Mouse (Mus musculus) ES-Bruce4 (cell line): ENCODE measurements around the gene Nfasc. TPM values are rescaled to one million over a fixed set of nuclear protein-coding genes. Genes with fewer than 3 reads are reported as not detected.

Experiments
- H3K27ac ChIP-seq: 2 replicates; pipeline ENCODE4 v1.5.1; 2012; ENCODE audit warnings: low read length, inconsistent platforms; ENCODE audit not compliant: insufficient read depth
- H3K27me3 ChIP-seq: 2 replicates; pipeline ENCODE4 v1.6.1; 2012; ENCODE audit warnings: mild to moderate bottlenecking, low read length, inconsistent platforms; ENCODE audit not compliant: control insufficient read depth, poor library complexity, insufficient read depth, severe bottlenecking
- H3K36me3 ChIP-seq: 2 replicates; pipeline ENCODE4 v1.6.1; 2012; ENCODE audit warnings: inconsistent platforms, mild to moderate bottlenecking, low read length, moderate library complexity; ENCODE audit not compliant: control insufficient read depth, poor library complexity, insufficient read depth, severe bottlenecking
- H3K4me1 ChIP-seq: one replicate; pipeline ENCODE4 v1.8.1; 2011; ENCODE audit warnings: low read length; ENCODE audit not compliant: control insufficient read depth, insufficient read depth
- H3K4me3 ChIP-seq: 2 replicates; pipeline ENCODE4 v1.5.1; 2011; ENCODE audit warnings: low read depth, mild to moderate bottlenecking, low read length
- H3K9ac ChIP-seq: 2 replicates; pipeline ENCODE4 v1.6.1; 2012; ENCODE audit warnings: low read depth, mild to moderate bottlenecking, inconsistent platforms; ENCODE audit not compliant: poor library complexity, severe bottlenecking
- H3K9me3 ChIP-seq: replicated peaks from 2 replicates; pipeline ENCODE4 v1.6.1; 2012; ENCODE audit warnings: mild to moderate bottlenecking, low read length, inconsistent platforms; ENCODE audit not compliant: control insufficient read depth, poor library complexity, insufficient read depth, severe bottlenecking
- CTCF ChIP-seq: IDR thresholded peaks from one replicate; pipeline ENCODE4 v1.8.1; 2011; ENCODE audit warnings: low read depth, low read length
- EP300 ChIP-seq: IDR thresholded peaks from 2 replicates; pipeline ENCODE4 v1.6.1; 2011; ENCODE audit warnings: low read depth, low read length; ENCODE audit not compliant: insufficient read depth
- POLR2A ChIP-seq: IDR thresholded peaks from one replicate; pipeline ENCODE4 v1.8.1; 2011; ENCODE audit warnings: low read length; ENCODE audit not compliant: insufficient read depth
- polyA plus RNA-seq: library from polyadenylated mRNA; stranded (reverse); fragments of >200 nt; gene quantifications from 2 replicates; pipeline ENCODE4 v1.2.4, GENCODE M21; 2011; ENCODE audit warnings: low read depth; ENCODE audit not compliant: missing spikeins, insufficient read depth, insufficient read length

Nfasc gene
- polyA plus RNA-seq, 1 experiment: 11.0 TPM

GRCm38 (mm10) chr1:132541824-132542599 is 199.6 kb downstream of the Nfasc start:
- peak overlapping the region; percentile 19; the same call in 1 of the 2 replicates for H3K9ac ChIP-seq
- H3K27me3 ChIP-seq: no peaks in the 10 kb centered on the region
- no peaks in the 10 kb centered on the region for H3K4me1 ChIP-seq
- H3K27ac ChIP-seq: no peak overlapping the region
- peak overlapping the region; percentile 58 for H3K4me3 ChIP-seq
- no peak for TF ChIP-seq EP300
- TF ChIP-seq CTCF: no peak
- TF ChIP-seq POLR2A: no peak
- H3K9me3 ChIP-seq: no peaks in the 10 kb centered on the region
- no peaks in the 10 kb centered on the region for H3K36me3 ChIP-seq

- no peak overlapping the region for H3K27ac ChIP-seq
- H3K27me3 ChIP-seq: no peaks in the 10 kb centered on the region
- no peak for TF ChIP-seq POLR2A
- no peak for TF ChIP-seq CTCF
- TF ChIP-seq EP300: no peak
- H3K4me1 ChIP-seq: no peaks in the 10 kb centered on the region
- no peaks in the 10 kb centered on the region for H3K36me3 ChIP-seq
- H3K9ac ChIP-seq: no peak overlapping the region
- H3K4me3 ChIP-seq: peak overlapping the region; percentile 31
- H3K9me3 ChIP-seq: no peaks in the 10 kb centered on the region
Measured at GRCm38 (mm10) chr1:132541171-132541823, 200.3 kb downstream of the Nfasc start.

- no peaks in the 10 kb centered on the region for H3K36me3 ChIP-seq
- H3K27ac ChIP-seq: no peak overlapping the region
- TF ChIP-seq POLR2A: no peak
- no peak for TF ChIP-seq EP300
- TF ChIP-seq CTCF: no peak
- no peaks in the 10 kb centered on the region for H3K27me3 ChIP-seq
- H3K4me1 ChIP-seq: no peaks in the 10 kb centered on the region
- H3K9me3 ChIP-seq: no peaks in the 10 kb centered on the region
- no peak overlapping the region for H3K4me3 ChIP-seq
- no peak overlapping the region for H3K9ac ChIP-seq
Measured at GRCm38 (mm10) chr1:132540701-132541100, 200.9 kb downstream of the Nfasc start.

- no peaks in the 10 kb centered on the region for H3K27me3 ChIP-seq
- H3K4me1 ChIP-seq: no peaks in the 10 kb centered on the region
- no peaks in the 10 kb centered on the region for H3K9me3 ChIP-seq
Measured at GRCm38 (mm10) chr1:132537736-132538135, 203.9 kb downstream of the Nfasc start.

GRCm38 (mm10) chr1:132536416-132536815 is 205.2 kb downstream of the Nfasc start:
- no peaks in the 10 kb centered on the region for H3K36me3 ChIP-seq
- H3K4me3 ChIP-seq: no peak overlapping the region
- no peak for TF ChIP-seq EP300
- TF ChIP-seq POLR2A: no peak
- no peak for TF ChIP-seq CTCF
- no peaks in the 10 kb centered on the region for H3K9me3 ChIP-seq
- no peak overlapping the region for H3K9ac ChIP-seq
- H3K27ac ChIP-seq: no peak overlapping the region
- no peaks in the 10 kb centered on the region for H3K4me1 ChIP-seq
- no peaks in the 10 kb centered on the region for H3K27me3 ChIP-seq

More at GRCm38 (mm10) chr1:132537736-132538135, 203.9 kb downstream of the Nfasc start:
- no peak overlapping the region for H3K9ac ChIP-seq
- no peak overlapping the region for H3K4me3 ChIP-seq
- no peak overlapping the region for H3K27ac ChIP-seq
- TF ChIP-seq EP300: no peak
- TF ChIP-seq CTCF: no peak
- H3K36me3 ChIP-seq: no peaks in the 10 kb centered on the region

- Histone ChIP-seq H3K27me3 (no peaks in the 10 kb centered on the region), H3K9ac (no peak overlapping the region), H3K4me1 (peaks cover under 1% of the 10 kb centered on the region), H3K27ac (no peak overlapping the region), H3K4me3 (no peak overlapping the region), H3K36me3 (no peaks in the 10 kb centered on the region), H3K9me3 (no peaks in the 10 kb centered on the region)
- TF ChIP-seq CTCF: no peak
- no peak for TF ChIP-seq EP300
- TF ChIP-seq POLR2A: no peak
Measured at GRCm38 (mm10) chr1:132535541-132535940, 206.1 kb downstream of the Nfasc start.
